ENCODE assay signal across 9 mouse cellular contexts in the genomic region with DNA sequence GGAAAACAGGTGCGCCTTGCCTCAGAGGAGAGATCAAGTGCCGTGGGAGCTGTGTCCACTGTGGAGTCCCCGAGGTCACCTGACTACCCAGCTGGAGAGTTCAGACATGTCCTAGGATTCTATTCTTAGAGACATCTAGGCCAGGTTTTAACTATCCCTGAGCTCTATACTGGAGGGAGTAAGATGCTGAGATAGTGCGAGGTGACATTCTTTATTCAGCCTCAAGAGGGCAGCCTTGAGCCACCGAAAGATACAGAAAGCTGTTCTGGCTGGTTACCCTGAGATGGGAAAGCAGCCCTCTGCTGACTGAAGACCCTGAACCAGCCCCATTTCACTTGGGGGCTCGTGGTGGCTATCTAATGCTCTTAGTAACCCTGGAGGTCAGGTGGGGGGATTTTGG. TPM values are rescaled to one million over a fixed set of nuclear protein-coding genes. Genes with fewer than 3 reads are reported as not detected.
DNase-seq lines count a peak whose midpoint lies in the region; ATAC-seq and TF ChIP-seq lines count a peak whose summit lies in the region.
"Had no signal": no experiment of that assay in that cellular context is flagged by ENCODE, and none has a peak within 500 bp of the region (broad histone marks: within the 10 kb centered on the region; RNA-seq: fewer than 3 reads in every experiment).

No protein-coding gene starts in this region.

- no peak for TF ChIP-seq POLR2A in MEL (IDR thresholded peaks at IDR 0.05; ENCODE audit: control insufficient read depth in 1 of 2, insufficient read depth in 1 of 2, low read depth in 1 of 2, low read length in 2 of 2, poor library complexity in 1 of 2)
- TF ChIP-seq POLR2A in embryonic fibroblast, embryonic 13.5 days (IDR thresholded peaks at IDR 0.05; ENCODE audit: low read depth, low read length), result no peak

- H3K9me3 ChIP-seq in MEL (replicated peaks; ENCODE audit: insufficient read depth, low read length), result no peaks in the 10 kb centered on the region
- no peaks in the 10 kb centered on the region for H3K9me3 ChIP-seq in liver, embryonic 12.5 days (replicated peaks)
- H3K9me3 ChIP-seq in neural tube, embryonic 12.5 days, result no peaks in the 10 kb centered on the region

- H3K27ac ChIP-seq in MEL (ENCODE audit: control insufficient read depth, low read depth, low read length), result no peak overlapping the region
- H3K27ac ChIP-seq in embryonic fibroblast, embryonic 13.5 days (ENCODE audit: insufficient read depth, low read length), result no peak overlapping the region
- no peak overlapping the region for H3K27ac ChIP-seq in liver, embryonic 12.5 days
- no peak overlapping the region for H3K27ac ChIP-seq in neural tube, embryonic 12.5 days

- no peaks in the 10 kb centered on the region for H3K27me3 ChIP-seq in MEL (ENCODE audit: control insufficient read depth in 1 of 2, insufficient read depth in 2 of 2, low read length in 2 of 2)
- peaks cover 4% of the 10 kb centered on the region; the same call in 1 of the 2 replicates for H3K27me3 ChIP-seq in liver, embryonic 12.5 days (replicated peaks)
- H3K27me3 ChIP-seq in neural tube, embryonic 12.5 days (replicated peaks), result peaks cover 9% of the 10 kb centered on the region

- H3K36me3 ChIP-seq in MEL (ENCODE audit: control insufficient read depth in 1 of 2, insufficient read depth in 2 of 2, low read length in 2 of 2), result no peaks in the 10 kb centered on the region
- H3K36me3 ChIP-seq in liver, embryonic 12.5 days, result no peaks in the 10 kb centered on the region
- H3K36me3 ChIP-seq in neural tube, embryonic 12.5 days, result no peaks in the 10 kb centered on the region

- TF ChIP-seq RAD21 in MEL (IDR thresholded peaks at IDR 0.05; ENCODE audit: low read depth, low read length), result peak; percentile 18; the same call in 1 of the 2 replicates

- peak; percentile 50 for ATAC-seq in liver, embryonic 12.5 days
- 0 out of 2 replicates have a peak, but pooled peaks have one; percentile 19 for ATAC-seq in neural tube, embryonic 12.5 days (ENCODE audit: low FRiP score, low read depth)

- H3K4me2 ChIP-seq in liver, embryonic 12.5 days, result no peak overlapping the region
- H3K4me2 ChIP-seq in neural tube, embryonic 12.5 days (replicated peaks), result no peak overlapping the region

- WGBS in liver, embryonic 12.5 days (ENCODE audit: insufficient replicate concordance), result 10% methylated on average over 6 of the region's 6 CpGs
- 5% methylated on average over 6 of the region's 6 CpGs for WGBS in neural tube, embryonic 12.5 days

- no peak overlapping the region for H3K4me3 ChIP-seq in MEL (ENCODE audit: control insufficient read depth in 1 of 2, insufficient read depth in 1 of 2, low read depth in 2 of 2, low read length in 2 of 2)
- H3K4me3 ChIP-seq in embryonic fibroblast, embryonic 13.5 days (ENCODE audit: insufficient read depth, low read length), result no peak overlapping the region
- no peak overlapping the region for H3K4me3 ChIP-seq in liver, embryonic 12.5 days
- no peak overlapping the region for H3K4me3 ChIP-seq in neural tube, embryonic 12.5 days

- peak; percentile 18 to 21 (median 18); a peak in 3 of 6 replicates for TF ChIP-seq CTCF in MEL (IDR thresholded peaks at IDR 0.05 in 2 of 3, conservative IDR thresholded peaks at IDR 0.05 in 1 of 3; ENCODE audit: control insufficient read depth in 1 of 3, insufficient read depth in 1 of 3, low read depth in 2 of 3, low read length in 3 of 3, poor library complexity in 1 of 3, severe bottlenecking in 1 of 3)
- TF ChIP-seq CTCF in embryonic fibroblast, embryonic 13.5 days (IDR thresholded peaks at IDR 0.05; ENCODE audit: borderline replicate concordance, insufficient read depth, low read length), result peak; percentile 35; the same call in 1 of the 2 replicates

- TF ChIP-seq EP300 in MEL (IDR thresholded peaks at IDR 0.05; ENCODE audit: low read depth in 1 of 2, low read length in 2 of 2), result no peak

- no peaks in the 10 kb centered on the region for H3K79me2 ChIP-seq in MEL (ENCODE audit: control insufficient read depth, insufficient read depth, low read length, poor library complexity)

- H3K9ac ChIP-seq in MEL (ENCODE audit: control insufficient read depth, low read depth, low read length, poor library complexity, severe bottlenecking), result no peak overlapping the region
- H3K9ac ChIP-seq in liver, embryonic 12.5 days, result no peak overlapping the region
- H3K9ac ChIP-seq in neural tube, embryonic 12.5 days, result no peak overlapping the region

- intact Hi-C loops in heart, postnatal 10 days (cut with DNase I), result loop anchor here (1.0 to 10.0 kb wide), 6 partner anchors 30 to 468 kb away; no protein-coding TSS in a partner anchor

- DNase-seq in MEL (ENCODE audit: low read depth, low spot score), result peak; percentile 5
- peak; percentile 61 for DNase-seq in brain, embryonic 18.5 days (ENCODE audit: low read depth, low spot score)
- peak; percentile 74 to 86 for DNase-seq in heart, postnatal 10 days
- DNase-seq in kidney, postnatal 36 days, result peak; percentile 59 to 81
- peak; percentile 47 to 60 for DNase-seq in urinary bladder, postnatal 36 days (ENCODE audit: low spot score in 2 of 2)

- no peaks in the 10 kb centered on the region for H3K4me1 ChIP-seq in MEL (ENCODE audit: control insufficient read depth in 1 of 2, insufficient read depth in 2 of 2, low read length in 2 of 2)
- no peaks in the 10 kb centered on the region for H3K4me1 ChIP-seq in embryonic fibroblast, embryonic 13.5 days (ENCODE audit: control insufficient read depth, insufficient read depth, low read length)
- H3K4me1 ChIP-seq in liver, embryonic 12.5 days, result peaks cover 4% of the 10 kb centered on the region
- H3K4me1 ChIP-seq in neural tube, embryonic 12.5 days, result peaks cover 55% of the 10 kb centered on the region

TF ChIP-seq in MEL, 35 proteins besides CTCF, POLR2A, EP300 and RAD21:
- no peak for TF ChIP-seq ZMIZ1 (IDR thresholded peaks at IDR 0.05; ENCODE audit: low read depth, low read length)
- no peak for TF ChIP-seq MEF2A (IDR thresholded peaks at IDR 0.05; ENCODE audit: extremely low read depth, insufficient replicate concordance, low read depth, low read length, poor library complexity, severe bottlenecking)
- TF ChIP-seq MYB (IDR thresholded peaks at IDR 0.05; ENCODE audit: low read depth, low read length), result no peak
- TF ChIP-seq ZC3H11A (IDR thresholded peaks at IDR 0.05; ENCODE audit: low read depth, low read length), result no peak
- no peak for TF ChIP-seq UBTF (IDR thresholded peaks at IDR 0.05; ENCODE audit: borderline replicate concordance, insufficient read depth, low read depth, low read length)
- TF ChIP-seq ZKSCAN1 (IDR thresholded peaks at IDR 0.05; ENCODE audit: low read depth, low read length), result no peak
- TF ChIP-seq SIN3A (IDR thresholded peaks at IDR 0.05; ENCODE audit: low read length), result no peak
- TF ChIP-seq ETS1 (IDR thresholded peaks at IDR 0.05; ENCODE audit: low read depth, low read length), result no peak

RNA-seq across cellular contexts. Expression of gene B230104I21Rik, which starts 7.1 kb away (rescaled TPM):
- total RNA-seq in MEL (2012; rRNA removed), result not detected in 2 replicates
- polyA plus RNA-seq in MEL (2012; ENCODE audit: insufficient read depth in 1 of 2, insufficient read length in 2 of 2, low read depth in 1 of 2, low replicate concordance in 2 of 2, missing spikeins in 1 of 2), result not detected
- polyA plus RNA-seq in embryonic fibroblast, embryonic 13.5 days (2011; ENCODE audit: insufficient read length, low read depth, missing spikeins), result not detected in 2 replicates
- total RNA-seq in heart, postnatal 10 days (2021), result not detected
- polyA plus RNA-seq in liver, embryonic 12.5 days (2016; fragmentation: Nextera tagmentation; extraction: Ambion mirVana), result not detected in 2 replicates
- not detected in 2 replicates for polyA plus RNA-seq in neural tube, embryonic 12.5 days (2016; fragmentation: Nextera tagmentation; extraction: Ambion mirVana)
- polyA plus RNA-seq: gonadal fat pad, adult 2 months had no signal

RNA-seq across cellular contexts. Expression of gene Arhgef16, which starts 27.4 kb away (rescaled TPM):
- not detected in 2 replicates for total RNA-seq in MEL (2012; rRNA removed)
- polyA plus RNA-seq in MEL (2012; ENCODE audit: insufficient read depth in 1 of 2, insufficient read length in 2 of 2, low read depth in 1 of 2, low replicate concordance in 2 of 2, missing spikeins in 1 of 2), result not detected
- 0.32 TPM in 1 of 2 replicates, not detected in the other for polyA plus RNA-seq in embryonic fibroblast, embryonic 13.5 days (2011; ENCODE audit: insufficient read length, low read depth, missing spikeins)
- 1 to 10 TPM in 1 of 2 experiments, under 1 TPM in 1; 0.77 to 1.4 TPM for total RNA-seq in heart, postnatal 10 days (2021)
- 3.9 and 4.5 TPM in 2 replicates for polyA plus RNA-seq in liver, embryonic 12.5 days (2016; fragmentation: Nextera tagmentation; extraction: Ambion mirVana)
- polyA plus RNA-seq in neural tube, embryonic 12.5 days (2016; fragmentation: Nextera tagmentation; extraction: Ambion mirVana), result 1.8 TPM in 2 replicates

Comparison
In these comparisons a context has a peak if more than half of its experiments do, and no peak if none do; other contexts are left out.
1. DNase-seq: peak in every context shown above with its lines; median percentile 80 in heart, postnatal 10 days; 70 in kidney, postnatal 36 days; 61 in brain, embryonic 18.5 days; 54 in urinary bladder, postnatal 36 days; 5 in MEL.